ENCODE assay signal across 11 mouse cellular contexts in genomic region chr5:128524377-128525280, GRCm38 (mm10).
DNase-seq lines count a peak whose midpoint lies in the region; ATAC-seq and TF ChIP-seq lines count a peak whose summit lies in the region.
"Had no signal": no experiment of that assay in that cellular context is flagged by ENCODE, and none has a peak within 500 bp of the region (broad histone marks: within the 10 kb centered on the region; RNA-seq: fewer than 3 reads in every experiment).

No protein-coding gene starts in this region.

- H3K9ac ChIP-seq in kidney, embryonic 16.5 days (replicated peaks; ENCODE audit: low read length) = no peak overlapping the region
- no peak overlapping the region for H3K9ac ChIP-seq in midbrain, embryonic 15.5 days

- ATAC-seq in kidney, embryonic 16.5 days (ENCODE audit: low FRiP score, low TSS enrichment) = peak; percentile 33; the same call in 1 of the 2 replicates
- peak; percentile 55; the same call in 1 of the 2 replicates for ATAC-seq in midbrain, embryonic 15.5 days (replicated peaks)
- ATAC-seq in activated CD4-positive, CD25-positive, alpha-beta regulatory T cell, adult 4 months = no peak

- no peak overlapping the region for H3K4me3 ChIP-seq in kidney, embryonic 16.5 days (ENCODE audit: low read length)
- H3K4me3 ChIP-seq in hindbrain, embryonic 10.5 days = peak overlapping the region; percentile 16; the same call in 1 of the 2 replicates
- no peak overlapping the region for H3K4me3 ChIP-seq in midbrain, embryonic 15.5 days
- H3K4me3 ChIP-seq: megakaryocyte, embryonic 14.5 days had no signal

- intact Hi-C loops in heart, postnatal 25 days (cut with DNase I) = no loop called here

- 13% methylated on average over 26 of the region's 26 CpGs for WGBS in kidney, embryonic 16.5 days
- 8% methylated on average over 26 of the region's 26 CpGs for WGBS in hindbrain, embryonic 10.5 days
- WGBS in midbrain, embryonic 15.5 days = 5% methylated on average over 26 of the region's 26 CpGs

- peaks cover 6% of the 10 kb centered on the region for H3K4me1 ChIP-seq in kidney, embryonic 16.5 days (ENCODE audit: insufficient read depth, low read length)
- peaks cover 26% of the 10 kb centered on the region for H3K4me1 ChIP-seq in hindbrain, embryonic 10.5 days (replicated peaks)
- peaks cover 12% of the 10 kb centered on the region for H3K4me1 ChIP-seq in midbrain, embryonic 15.5 days
- H3K4me1 ChIP-seq: megakaryocyte, embryonic 14.5 days had no signal

- TF ChIP-seq POLR2A in brain, embryonic 14.5 days (IDR thresholded peaks at IDR 0.05; ENCODE audit: borderline replicate concordance, extremely low read depth, insufficient read depth, insufficient read length, poor library complexity, severe bottlenecking) = no peak

- no peak overlapping the region for H3K4me2 ChIP-seq in kidney, embryonic 16.5 days (replicated peaks; ENCODE audit: low read depth, low read length)
- peak overlapping the region; percentile 7; the same call in 1 of the 2 replicates for H3K4me2 ChIP-seq in midbrain, embryonic 15.5 days

- DNase-seq in kidney, adult 11 months = no peak
- peak; percentile 59 for DNase-seq in brain, embryonic 14.5 days (ENCODE audit: low read depth)
- DNase-seq in hindbrain, embryonic 10.5 days (ENCODE audit: low spot score) = peak; percentile 47
- DNase-seq in ovary, postnatal 14 days (ENCODE audit: low spot score) = no peak
- no peak for DNase-seq in heart, postnatal 25 days (ENCODE audit: low spot score)
- DNase-seq: spleen, adult 18-20 months had no signal

- TF ChIP-seq CTCF in brain, embryonic 14.5 days (IDR thresholded peaks at IDR 0.05; ENCODE audit: borderline replicate concordance, extremely low read depth, insufficient read depth, insufficient read length) = 0 out of 2 replicates have a peak, but pooled peaks have one; percentile 2

- 0 out of 2 replicates have a peak, but pooled peaks cover 5% of the 10 kb centered on the region for H3K27me3 ChIP-seq in kidney, embryonic 16.5 days (ENCODE audit: insufficient read depth, low read length)
- peaks cover 35% of the 10 kb centered on the region for H3K27me3 ChIP-seq in hindbrain, embryonic 10.5 days (ENCODE audit: insufficient read depth, poor library complexity, severe bottlenecking)
- H3K27me3 ChIP-seq in midbrain, embryonic 15.5 days (replicated peaks) = peaks cover 3% of the 10 kb centered on the region; the same call in 1 of the 2 replicates
- H3K27me3 ChIP-seq: megakaryocyte, embryonic 14.5 days had no signal

- H3K36me3 ChIP-seq in kidney, embryonic 16.5 days (ENCODE audit: insufficient read depth, low read length) = no peaks in the 10 kb centered on the region
- no peaks in the 10 kb centered on the region for H3K36me3 ChIP-seq in hindbrain, embryonic 10.5 days
- no peaks in the 10 kb centered on the region for H3K36me3 ChIP-seq in midbrain, embryonic 15.5 days (replicated peaks)
- H3K36me3 ChIP-seq: G1E had no signal

- no peaks in the 10 kb centered on the region for H3K9me3 ChIP-seq in kidney, embryonic 16.5 days (ENCODE audit: low read length)
- H3K9me3 ChIP-seq in hindbrain, embryonic 10.5 days = no peaks in the 10 kb centered on the region
- no peaks in the 10 kb centered on the region for H3K9me3 ChIP-seq in midbrain, embryonic 15.5 days

- no peak overlapping the region for H3K27ac ChIP-seq in kidney, embryonic 16.5 days (ENCODE audit: low read length)
- H3K27ac ChIP-seq in hindbrain, embryonic 10.5 days = peak overlapping the region; percentile 78
- H3K27ac ChIP-seq in midbrain, embryonic 15.5 days = no peak overlapping the region

Comparison
In these comparisons a context has a peak if more than half of its experiments do, and no peak if none do; other contexts are left out.
1. DNase-seq: peak in brain, embryonic 14.5 days (single experiment) and hindbrain, embryonic 10.5 days (single experiment); none in kidney, adult 11 months (single experiment), ovary, postnatal 14 days (single experiment) and heart, postnatal 25 days (single experiment).